Mouse (Mus musculus) liver, embryonic 14 days (tissue): Measurements from ENCODE around the gene Ubb. TPM values are rescaled to one million over a fixed set of nuclear protein-coding genes. Genes with fewer than 3 reads are reported as not detected.

Experiments
- polyA plus RNA-seq: library from polyadenylated mRNA; depleted of rRNA; stranded (reverse); fragments of >200 nt; gene quantifications from 2 replicates; pipeline ENCODE4 v1.2.3, GENCODE M21; 2012; rRNA removed

The Ubb gene
- polyA plus RNA-seq = 918 and 1,034 TPM in 2 replicates

DNA sequence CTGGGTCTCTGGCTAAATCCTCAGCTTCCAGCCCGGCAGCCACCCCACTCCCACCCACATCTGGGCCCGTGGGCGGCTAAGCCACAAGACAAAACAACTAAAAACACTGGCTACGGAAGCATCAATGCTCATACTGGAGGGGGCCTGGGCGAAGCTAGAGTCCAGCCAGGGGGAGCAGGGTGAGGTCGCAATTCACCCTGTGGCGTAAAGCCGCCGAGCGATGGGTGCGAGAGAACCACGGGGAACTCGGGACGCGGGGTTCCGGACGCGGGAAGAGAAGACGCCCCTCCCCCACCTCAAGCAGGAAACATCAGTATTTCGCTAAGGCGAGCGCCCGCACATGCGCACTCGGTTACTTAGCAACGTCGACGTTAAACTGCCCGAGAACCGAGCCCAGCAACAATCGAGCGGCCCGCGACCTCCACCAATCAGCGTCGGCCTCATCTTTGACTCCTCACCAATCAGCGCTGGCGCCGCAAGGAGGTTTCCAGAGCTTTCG, at the start of gene Ubb:
Gene Ubb (plus strand): TSS at position 445 of the 499 bp plus-strand sequence.

DNA sequence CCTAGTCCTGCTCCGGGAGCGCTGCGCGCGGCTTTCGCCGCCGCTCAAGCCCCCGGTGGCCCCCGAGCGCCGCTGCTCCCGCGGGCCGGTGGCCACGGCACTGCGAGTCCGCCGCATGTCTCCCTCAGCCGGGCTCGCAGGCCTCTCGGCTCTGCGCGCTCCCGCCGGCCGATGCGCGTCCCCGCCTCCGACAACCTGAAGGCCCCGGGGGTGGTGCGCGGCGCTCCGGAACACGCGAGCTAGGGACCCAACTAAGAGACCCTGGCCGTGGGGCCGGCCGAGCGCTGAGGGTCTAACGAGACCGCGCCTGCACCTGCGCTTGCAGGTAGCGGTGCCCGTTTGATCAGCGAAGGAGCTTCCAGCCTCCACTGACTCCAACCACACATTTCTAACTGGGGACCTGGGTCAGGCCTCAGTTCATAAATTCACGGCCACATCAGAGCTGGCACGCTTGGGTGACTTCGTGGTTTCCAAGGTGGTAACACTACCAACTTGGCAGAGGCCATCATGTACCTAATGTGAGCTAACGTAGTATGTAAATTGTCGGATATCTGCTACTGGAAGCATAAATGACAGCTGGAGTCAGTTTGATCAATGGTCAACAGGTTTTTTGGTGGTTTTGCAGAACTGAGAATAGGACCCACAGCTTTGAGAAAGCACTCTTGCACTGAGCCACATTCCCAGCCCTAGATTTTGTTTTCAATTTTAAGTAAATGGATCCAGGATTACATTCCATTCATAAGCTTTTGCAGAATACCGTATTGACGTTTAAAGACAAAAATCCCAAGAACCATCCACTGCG, 11.7 kb upstream of the Ubb start, which contains the start of gene Cenpv:
Gene Cenpv (minus strand): TSS at position 173 of the 802 bp plus-strand sequence.

DNA sequence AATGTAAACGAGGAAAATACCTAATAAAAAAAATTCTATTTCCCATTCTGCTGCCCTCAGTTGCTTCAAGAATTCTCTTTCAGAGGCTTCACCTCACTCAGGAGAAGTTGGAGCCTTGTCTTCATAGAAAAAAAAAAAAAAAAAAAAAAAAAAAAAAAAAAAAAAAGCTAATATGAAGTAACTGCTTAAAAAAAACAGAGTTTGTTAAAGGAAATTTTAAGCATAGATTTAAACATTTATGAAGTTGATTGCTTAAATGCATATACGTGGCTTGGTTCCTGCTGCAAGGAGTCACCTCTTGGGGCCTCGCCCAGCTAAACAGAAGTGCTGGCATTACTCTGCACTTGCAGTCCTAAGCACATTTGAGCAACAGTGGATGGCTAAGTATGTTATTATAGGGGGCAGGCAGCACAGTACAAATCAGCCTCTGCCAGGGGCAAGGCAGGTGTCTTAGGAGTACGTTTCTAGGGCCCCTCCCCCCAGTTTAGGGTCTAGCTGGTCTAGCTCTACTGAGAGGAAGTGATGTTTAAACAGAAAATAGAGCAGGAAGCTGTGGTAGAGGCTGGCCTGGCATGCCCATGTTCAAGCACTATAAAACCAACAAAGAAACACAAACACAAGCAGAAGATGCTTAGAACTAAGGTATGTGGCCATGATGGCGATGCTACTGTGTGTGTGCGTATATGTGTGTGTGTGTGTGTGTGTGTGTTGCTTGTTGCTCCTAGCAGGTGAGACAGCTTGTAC, 23.2 kb downstream of the Ubb start, which contains the start of gene Trpv2:
Gene Trpv2 (plus strand): TSS at position 528 of the 744 bp plus-strand sequence.

Other genes starting within 250 kb of the Ubb start
- 3.2 and 3.6 TPM in 2 replicates for gene Pigl, start 92.7 kb upstream of the Ubb start, polyA plus RNA-seq
- gene Ncor1, start 92.6 kb upstream of the Ubb start, polyA plus RNA-seq = 35.9 and 37.3 TPM in 2 replicates
- gene Cenpv, start 11.9 kb upstream of the Ubb start, polyA plus RNA-seq = 24.1 and 27.2 TPM in 2 replicates
- gene Trpv2, start 23.3 kb downstream of the Ubb start, polyA plus RNA-seq = 2.9 and 3.8 TPM in 2 replicates
- gene Lrrc75a, start 97.4 kb downstream of the Ubb start, polyA plus RNA-seq = 0.98 and 1.1 TPM in 2 replicates
- gene Mmgt2, start 97.5 kb downstream of the Ubb start, polyA plus RNA-seq = 7.4 and 9.2 TPM in 2 replicates
- 0.18 and 0.28 TPM in 2 replicates for gene Zfp287, start 180.7 kb downstream of the Ubb start, polyA plus RNA-seq
- gene Gm10428, start 201.9 kb downstream of the Ubb start, polyA plus RNA-seq = not detected in 2 replicates
- 0.53 and 0.62 TPM in 2 replicates for gene Zfp286, start 238.3 kb downstream of the Ubb start, polyA plus RNA-seq